Mouse (Mus musculus) heart, postnatal 0 days (tissue): ENCODE results near the gene Mmp9.

Source experiments
- CTCF ChIP-seq: IDR thresholded peaks from 2 replicates; pipeline ENCODE4 v1.5.1; 2016; ENCODE audit warnings: antibody characterized with exemption, control low read depth, low read depth
- EP300 ChIP-seq: IDR thresholded peaks from 2 replicates; pipeline ENCODE4 v1.6.1; 2016; ENCODE audit warnings: antibody characterized with exemption, low read depth

- TF ChIP-seq CTCF (no peak), EP300 (no peak)
Observed at GRCm38 (mm10) chr2:164940140-164940830, at the start of gene Mmp9.
